Mouse (Mus musculus): ENCODE measurements around the gene Pagr1a.

- TF ChIP-seq CTCF (IDR thresholded peaks at IDR 0.05; ENCODE audit: low read depth) (no peak), EP300 (optimal IDR thresholded peaks at IDR 0.05) (no peak)
Measured at GRCm38 (mm10) chr7:126965568-126965967, 51.6 kb downstream of the Pagr1a start.
